9 mouse cellular contexts compared by ENCODE assay signal in genomic region chr11:102297577-102298556, GRCm38 (mm10). TPM values are rescaled to one million over a fixed set of nuclear protein-coding genes. Genes with fewer than 3 reads are reported as not detected.
DNase-seq lines count a peak whose midpoint lies in the region; ATAC-seq and TF ChIP-seq lines count a peak whose summit lies in the region.
"Had no signal": no experiment of that assay in that cellular context is flagged by ENCODE, and none has a peak within 500 bp of the region (broad histone marks: within the 10 kb centered on the region; RNA-seq: fewer than 3 reads in every experiment).

No protein-coding gene starts in this region.

- no peaks in the 10 kb centered on the region for H3K27me3 ChIP-seq in heart, embryonic 11.5 days (ENCODE audit: control insufficient read depth, insufficient read depth, low read length)
- no peaks in the 10 kb centered on the region for H3K27me3 ChIP-seq in CH12.LX (replicated peaks)
- H3K27me3 ChIP-seq in forebrain, embryonic 11.5 days (ENCODE audit: control insufficient read depth, insufficient read depth, low read length): no peaks in the 10 kb centered on the region
- H3K27me3 ChIP-seq in liver, embryonic 12.5 days (replicated peaks): no peaks in the 10 kb centered on the region
- H3K27me3 ChIP-seq: Patski had no signal

- peaks cover 15% of the 10 kb centered on the region for H3K4me1 ChIP-seq in heart, embryonic 11.5 days (ENCODE audit: control insufficient read depth, insufficient read depth, low read length)
- peaks cover 6 to 37% of the 10 kb centered on the region in 2 experiments; a peak in 3 of 4 replicates for H3K4me1 ChIP-seq in CH12.LX (ENCODE audit: control insufficient read depth in 1 of 2, insufficient read depth in 2 of 2)
- peaks cover 3% of the 10 kb centered on the region for H3K4me1 ChIP-seq in forebrain, embryonic 11.5 days (replicated peaks; ENCODE audit: control insufficient read depth, insufficient read depth, low read length)
- H3K4me1 ChIP-seq in liver, embryonic 12.5 days: peaks cover 43% of the 10 kb centered on the region

- in situ Hi-C loops in CH12.LX (cut with MboI; ENCODE audit: low pct_ligation_motif_present, low pct_unique_long_range_greater_than_20kb, low sequenced_read_pairs): no loop called here

- TF ChIP-seq POLR2A in CH12.LX (IDR thresholded peaks at IDR 0.05; ENCODE audit: low read depth, low read length): peak; percentile 34; the same call in 1 of the 2 replicates

- peak overlapping the region; percentile 93 for H3K9ac ChIP-seq in heart, embryonic 11.5 days (ENCODE audit: low read depth, low read length)
- H3K9ac ChIP-seq in CH12.LX (ENCODE audit: insufficient read depth, low read depth): peak overlapping the region; percentile 79
- H3K9ac ChIP-seq in forebrain, embryonic 11.5 days (ENCODE audit: low read length): peak overlapping the region; percentile 53
- H3K9ac ChIP-seq in liver, embryonic 12.5 days: peak overlapping the region; percentile 83

- H3K27ac ChIP-seq in heart, embryonic 11.5 days (ENCODE audit: low read depth, low read length): peak overlapping the region; percentile 99
- H3K27ac ChIP-seq in CH12.LX (ENCODE audit: insufficient read depth, low read depth): peak overlapping the region; percentile 92
- H3K27ac ChIP-seq in forebrain, embryonic 11.5 days (ENCODE audit: low read depth, low read length): peak overlapping the region; percentile 60; the same call in 1 of the 2 replicates
- H3K27ac ChIP-seq in liver, embryonic 12.5 days: peak overlapping the region; percentile 98

- no peak for TF ChIP-seq RAD21 in CH12.LX (IDR thresholded peaks at IDR 0.05; ENCODE audit: low read depth, low read length)

- ATAC-seq in heart, embryonic 11.5 days (replicated peaks; ENCODE audit: insufficient number of reproducible peaks, low FRiP score, low TSS enrichment): peak; percentile 5; the same call in 1 of the 2 replicates
- peak; percentile 36 for ATAC-seq in forebrain, embryonic 11.5 days (replicated peaks; ENCODE audit: low FRiP score)
- ATAC-seq in liver, embryonic 12.5 days: peak; percentile 36

- H3K9me3 ChIP-seq in heart, embryonic 11.5 days (replicated peaks; ENCODE audit: control insufficient read depth, low read length): 0 out of 2 replicates have a peak, but pooled peaks cover 2% of the 10 kb centered on the region
- peaks cover 2% of the 10 kb centered on the region for H3K9me3 ChIP-seq in CH12.LX (replicated peaks; ENCODE audit: low read length)
- H3K9me3 ChIP-seq in forebrain, embryonic 11.5 days (ENCODE audit: control insufficient read depth, low read length): no peaks in the 10 kb centered on the region
- no peaks in the 10 kb centered on the region for H3K9me3 ChIP-seq in liver, embryonic 12.5 days (replicated peaks)

- no peak for TF ChIP-seq CTCF in CH12.LX (conservative IDR thresholded peaks at IDR 0.05 in 1 of 2, IDR thresholded peaks at IDR 0.05 in 1 of 2; ENCODE audit: low read depth in 2 of 2, low read length in 2 of 2)

- no peak for TF ChIP-seq EP300 in CH12.LX (IDR thresholded peaks at IDR 0.05; ENCODE audit: low read length)

- H3K4me3 ChIP-seq in heart, embryonic 11.5 days (ENCODE audit: low read depth, low read length): peak overlapping the region; percentile 87
- peak overlapping the region; percentile 77 to 96 (median 82) for H3K4me3 ChIP-seq in CH12.LX (replicated peaks in 1 of 3; ENCODE audit: low read depth in 2 of 3, low read length in 2 of 3, poor library complexity in 1 of 3)
- peak overlapping the region; percentile 94 for H3K4me3 ChIP-seq in forebrain, embryonic 11.5 days (ENCODE audit: low read depth, low read length)
- peak overlapping the region; percentile 91 for H3K4me3 ChIP-seq in liver, embryonic 12.5 days

- no peak for DNase-seq in heart, postnatal 14 days
- DNase-seq in CH12.LX (ENCODE audit: extremely low read depth): peak; percentile 73
- peak; percentile 77 for DNase-seq in forebrain, embryonic 11.5 days (ENCODE audit: low spot score)
- no peak for DNase-seq in retina, embryonic 14.5 days (ENCODE audit: low spot score)
- DNase-seq in urinary bladder, postnatal 14 days (ENCODE audit: low spot score): no peak
- no peak for DNase-seq in right cerebral cortex, postnatal 4 days

- intact Hi-C loops in heart, postnatal 14 days (cut with DNase I): loop anchor here (2.0 kb wide), 1 partner anchor 111 kb away; no protein-coding TSS in a partner anchor

- 23% methylated on average over 27 of the region's 27 CpGs for WGBS in heart, embryonic 11.5 days (ENCODE audit: insufficient replicate concordance)
- WGBS in forebrain, embryonic 11.5 days: 27% methylated on average over 27 of the region's 27 CpGs
- WGBS in liver, embryonic 12.5 days (ENCODE audit: insufficient replicate concordance): 17% methylated on average over 27 of the region's 27 CpGs

- peak overlapping the region; percentile 93 for H3K4me2 ChIP-seq in heart, embryonic 11.5 days
- H3K4me2 ChIP-seq in CH12.LX (ENCODE audit: insufficient read depth, low read depth, poor library complexity, severe bottlenecking): peak overlapping the region; percentile 97
- peak overlapping the region; percentile 91 for H3K4me2 ChIP-seq in forebrain, embryonic 11.5 days (ENCODE audit: low read depth, low read length, severe bottlenecking)
- peak overlapping the region; percentile 98 for H3K4me2 ChIP-seq in liver, embryonic 12.5 days

- H3K36me3 ChIP-seq in heart, embryonic 11.5 days (ENCODE audit: control insufficient read depth, insufficient read depth, low read length): peaks cover 6% of the 10 kb centered on the region
- H3K36me3 ChIP-seq in CH12.LX (replicated peaks in 1 of 2; ENCODE audit: control insufficient read depth in 1 of 2, insufficient read depth in 1 of 2, low read length in 1 of 2): peaks cover 10 to 21% of the 10 kb centered on the region in 2 experiments
- H3K36me3 ChIP-seq in forebrain, embryonic 11.5 days (ENCODE audit: control insufficient read depth, insufficient read depth, low read length): no peaks in the 10 kb centered on the region
- peaks cover 20% of the 10 kb centered on the region for H3K36me3 ChIP-seq in liver, embryonic 12.5 days

- H3K79me2 ChIP-seq in CH12.LX (replicated peaks; ENCODE audit: control insufficient read depth, extremely low read depth, insufficient read depth, poor library complexity, severe bottlenecking): peaks cover 13% of the 10 kb centered on the region

- dilution Hi-C loops in CH12.LX (cut with MboI; ENCODE audit: extremely low pct_ligation_motif_present, extremely low pct_unique_long_range_greater_than_20kb, low sequenced_read_pairs): no loop called here

TF ChIP-seq in CH12.LX, 34 proteins besides CTCF, POLR2A, EP300 and RAD21 (continues in another document):
- TF ChIP-seq MXI1 (IDR thresholded peaks at IDR 0.05; ENCODE audit: low read depth, low read length): peak; percentile 82
- TF ChIP-seq TBP (conservative IDR thresholded peaks at IDR 0.05; ENCODE audit: low read depth, low read length): peak; percentile 87
- TF ChIP-seq IRF4 (IDR thresholded peaks at IDR 0.05; ENCODE audit: low read depth, low read length): no peak
- TF ChIP-seq TCF12 (IDR thresholded peaks at IDR 0.05; ENCODE audit: low read depth, low read length): peak; percentile 52
- no peak for TF ChIP-seq MAFK (IDR thresholded peaks at IDR 0.05; ENCODE audit: insufficient replicate concordance, low read length)

RNA-seq across cellular contexts. Expression of gene Atxn7l3, which starts 1.4 kb away (rescaled TPM):
- polyA plus RNA-seq in heart, embryonic 11.5 days (2014; fragmentation: Nextera tagmentation; extraction: Ambion mirVana): 9.9 and 12.0 TPM in 2 replicates
- 10 to 100 TPM; 26.5 to 29.5 TPM for total RNA-seq in heart, postnatal 14 days (2021)
- total RNA-seq in CH12.LX (2012; rRNA removed): 46.6 and 51.3 TPM in 2 replicates
- 38.3 and 40.7 TPM in 2 replicates for total RNA-seq in CH12.LX (2014; rRNA removed)
- polyA plus RNA-seq in CH12.LX (2012; ENCODE audit: insufficient read length, low read depth): 52.0 and 59.0 TPM in 2 replicates
- polyA plus RNA-seq in forebrain, embryonic 11.5 days (2014; fragmentation: Nextera tagmentation; extraction: Ambion mirVana): 20.8 and 21.7 TPM in 2 replicates
- polyA plus RNA-seq in liver, embryonic 12.5 days (2016; fragmentation: Nextera tagmentation; extraction: Ambion mirVana): 7.3 and 7.5 TPM in 2 replicates

RNA-seq across cellular contexts. Expression of gene Tmub2, which starts 13.1 kb away (rescaled TPM):
- 40.1 and 40.5 TPM in 2 replicates for polyA plus RNA-seq in heart, embryonic 11.5 days (2014; fragmentation: Nextera tagmentation; extraction: Ambion mirVana)
- total RNA-seq in heart, postnatal 14 days (2021): 10 to 100 TPM; 26.6 TPM
- total RNA-seq in CH12.LX (2012; rRNA removed) (27.8 and 31.0 TPM in 2 replicates), CH12.LX (2014; rRNA removed) (24.8 and 27.0 TPM in 2 replicates)
- 32.4 and 32.9 TPM in 2 replicates for polyA plus RNA-seq in CH12.LX (2012; ENCODE audit: insufficient read length, low read depth)
- 50.0 and 58.5 TPM in 2 replicates for polyA plus RNA-seq in forebrain, embryonic 11.5 days (2014; fragmentation: Nextera tagmentation; extraction: Ambion mirVana)
- 28.4 and 28.9 TPM in 2 replicates for polyA plus RNA-seq in liver, embryonic 12.5 days (2016; fragmentation: Nextera tagmentation; extraction: Ambion mirVana)

RNA-seq across cellular contexts. Expression of gene Ubtf, which starts 21.7 kb away (rescaled TPM):
- 52.4 and 56.4 TPM in 2 replicates for polyA plus RNA-seq in heart, embryonic 11.5 days (2014; fragmentation: Nextera tagmentation; extraction: Ambion mirVana)
- 10 to 100 TPM; 60.1 to 69.7 TPM for total RNA-seq in heart, postnatal 14 days (2021)
- total RNA-seq in CH12.LX (2012; rRNA removed) (126 and 142 TPM in 2 replicates), CH12.LX (2014; rRNA removed) (89.9 and 99.8 TPM in 2 replicates)
- polyA plus RNA-seq in CH12.LX (2012; ENCODE audit: insufficient read length, low read depth): 124 and 149 TPM in 2 replicates
- 109 and 111 TPM in 2 replicates for polyA plus RNA-seq in forebrain, embryonic 11.5 days (2014; fragmentation: Nextera tagmentation; extraction: Ambion mirVana)
- polyA plus RNA-seq in liver, embryonic 12.5 days (2016; fragmentation: Nextera tagmentation; extraction: Ambion mirVana): 97.2 and 98.8 TPM in 2 replicates

RNA-seq across cellular contexts. Expression of gene Asb16, which starts 29.3 kb away (rescaled TPM):
- 0.23 TPM in 1 of 2 replicates, not detected in the other for polyA plus RNA-seq in heart, embryonic 11.5 days (2014; fragmentation: Nextera tagmentation; extraction: Ambion mirVana)
- under 1 TPM; 0.61 to 0.62 TPM for total RNA-seq in heart, postnatal 14 days (2021)
- total RNA-seq in CH12.LX (2012; rRNA removed): 0.04 TPM in 1 of 2 replicates, not detected in the other
- total RNA-seq in CH12.LX (2014; rRNA removed): not detected in 2 replicates
- polyA plus RNA-seq in CH12.LX (2012; ENCODE audit: insufficient read length, low read depth): not detected in 2 replicates
- not detected in 2 replicates for polyA plus RNA-seq in forebrain, embryonic 11.5 days (2014; fragmentation: Nextera tagmentation; extraction: Ambion mirVana)
- 0.05 TPM in 1 of 2 replicates, not detected in the other for polyA plus RNA-seq in liver, embryonic 12.5 days (2016; fragmentation: Nextera tagmentation; extraction: Ambion mirVana)

RNA-seq across cellular contexts. Expression of gene BC030867, which starts 49.2 kb away (rescaled TPM):
- polyA plus RNA-seq in heart, embryonic 11.5 days (2014; fragmentation: Nextera tagmentation; extraction: Ambion mirVana): 12.7 and 13.2 TPM in 2 replicates
- total RNA-seq in heart, postnatal 14 days (2021): under 1 TPM; 0.74 to 0.83 TPM
- total RNA-seq in CH12.LX (2012; rRNA removed) (25.6 and 26.2 TPM in 2 replicates), CH12.LX (2014; rRNA removed) (9.7 and 11.4 TPM in 2 replicates)
- 34.0 and 35.2 TPM in 2 replicates for polyA plus RNA-seq in CH12.LX (2012; ENCODE audit: insufficient read length, low read depth)
- polyA plus RNA-seq in forebrain, embryonic 11.5 days (2014; fragmentation: Nextera tagmentation; extraction: Ambion mirVana): 23.5 and 26.6 TPM in 2 replicates
- polyA plus RNA-seq in liver, embryonic 12.5 days (2016; fragmentation: Nextera tagmentation; extraction: Ambion mirVana): 19.5 and 19.7 TPM in 2 replicates

Comparison
In these comparisons a context has a peak if more than half of its experiments do, and no peak if none do; other contexts are left out.
1. DNase-seq: peak in CH12.LX (single experiment) and forebrain, embryonic 11.5 days (single experiment); none in heart, postnatal 14 days (0 of 2), retina, embryonic 14.5 days (single experiment), urinary bladder, postnatal 14 days (single experiment) and right cerebral cortex, postnatal 4 days (single experiment).
2. Peak in every context shown above with its lines, with median percentiles within 50 percentile points of each other: ATAC-seq, H3K27ac ChIP-seq, H3K4me2 ChIP-seq, H3K4me3 ChIP-seq and H3K9ac ChIP-seq.